Mouse (Mus musculus) urinary bladder, postnatal 25 days (tissue): Measurements from ENCODE around the gene Npc1l1.

Experiments used
- DNase-seq: peaks from one replicate; pipeline ENCODE4 v3.0.0; 2022; ENCODE audit warnings: low spot score

The Npc1l1 gene

GRCm38 (mm10) chr11:6163062-6163461 is 66.9 kb downstream of the Npc1l1 start:
- DNase-seq = no peak

GRCm38 (mm10) chr11:6161549-6161948 is 68.4 kb downstream of the Npc1l1 start:
- no peak for DNase-seq
